Mouse (Mus musculus) MEL (cell line): ENCODE results near the gene Itpkc.
A peak's percentile ranks its signal among the peaks of the same experiment; 100 is the strongest.

Source experiments
- EP300 ChIP-seq, 2 experiments: IDR thresholded peaks; 2 replicates each; pipeline ENCODE4 v1.6.1; 2011; ENCODE audit warnings: improper control_type of control experiment in 2 of 2, low read length in 2 of 2, low read depth in 1 of 2, mild to moderate bottlenecking in 1 of 2
- MEF2A ChIP-seq: IDR thresholded peaks from 2 replicates; pipeline ENCODE4 v1.6.1; 2014; ENCODE audit warnings: low read depth, mild to moderate bottlenecking, inconsistent platforms, low read length, improper control_type of control experiment; ENCODE audit not compliant: poor library complexity, insufficient replicate concordance, severe bottlenecking; ENCODE audit errors: extremely low read depth
- TBP ChIP-seq: IDR thresholded peaks from 2 replicates; pipeline ENCODE4 v1.8.0; 2011; ENCODE audit warnings: low read depth, low read length, improper control_type of control experiment

DNA sequence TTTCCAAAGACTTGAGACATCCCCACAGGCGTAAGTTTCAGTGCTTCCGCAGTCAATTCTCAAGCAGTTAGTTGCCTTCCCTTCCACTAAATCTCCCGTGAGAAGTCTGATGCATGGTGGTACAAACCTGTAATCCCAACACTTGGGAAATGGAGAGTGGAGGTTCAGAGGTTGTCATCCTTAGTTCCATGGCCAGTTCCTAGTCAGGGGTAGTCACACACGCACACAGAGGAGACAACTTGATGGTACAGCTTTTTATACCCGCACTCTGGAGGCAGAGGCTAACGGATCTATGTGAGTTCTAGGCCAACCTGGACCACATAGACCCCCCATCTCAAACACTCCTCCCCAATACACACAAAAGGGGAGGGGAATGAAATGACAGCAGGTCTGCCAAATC is 404 bp upstream of the Itpkc start:
- TF ChIP-seq TBP (peak; percentile 93), EP300 (IDR thresholded peaks at IDR 0.05; ENCODE audit: low read depth in 1 of 2, low read length in 2 of 2) (no peak), MEF2A (no peak)
